ENCODE assay signal across 9 mouse cellular contexts in genomic region chr1:115684518-115685368, GRCm38 (mm10). TPM values are rescaled to one million over a fixed set of nuclear protein-coding genes. Genes with fewer than 3 reads are reported as not detected.
DNase-seq lines count a peak whose midpoint lies in the region; ATAC-seq lines count a peak whose summit lies in the region.
"Had no signal": no experiment of that assay in that cellular context is flagged by ENCODE, and none has a peak within 500 bp of the region (broad histone marks: within the 10 kb centered on the region; RNA-seq: fewer than 3 reads in every experiment).

Gene Cntnap5a, plus strand, starts transcription at chr1:115684756.

- H3K4me3 ChIP-seq in forebrain, embryonic 15.5 days: peak within 1 kb of the TSS; percentile 47
- peak within 1 kb of the TSS; percentile 43 for H3K4me3 ChIP-seq in hindbrain, embryonic 13.5 days
- H3K4me3 ChIP-seq in midbrain, embryonic 10.5 days: peak within 1 kb of the TSS; percentile 39
- H3K4me3 ChIP-seq: limb, embryonic 15.5 days had no signal

- peak; percentile 6 for DNase-seq in 3134 (ENCODE audit: extremely low read depth, insufficient read length, low spot score)
- DNase-seq in adrenal gland, postnatal 14 days: peak; percentile 81
- peak; percentile 70 to 72 for DNase-seq in layer of hippocampus, postnatal 10 days (ENCODE audit: low spot score in 2 of 2)
- peak; percentile 80 for DNase-seq in midbrain, embryonic 10.5 days (ENCODE audit: low spot score)
- peak; percentile 43 to 58 for DNase-seq in right cerebral cortex, postnatal 36 days (ENCODE audit: low spot score in 2 of 2)
- no peak for DNase-seq in c-Kit-positive CD71-positive TER-119-positive erythroid progenitor cells, embryonic 14.5 days (ENCODE audit: low spot score)

- peak within 1 kb of the TSS; percentile 62 for H3K9ac ChIP-seq in forebrain, embryonic 15.5 days (replicated peaks)
- peak within 1 kb of the TSS; percentile 66 for H3K9ac ChIP-seq in hindbrain, embryonic 13.5 days
- H3K9ac ChIP-seq: limb, embryonic 15.5 days had no signal

- peak within 1 kb of the TSS; percentile 61 for H3K4me2 ChIP-seq in forebrain, embryonic 15.5 days (replicated peaks)
- peak within 1 kb of the TSS; percentile 55 for H3K4me2 ChIP-seq in hindbrain, embryonic 13.5 days
- H3K4me2 ChIP-seq: limb, embryonic 15.5 days had no signal

- no peak within 1 kb of the TSS for H3K27ac ChIP-seq in forebrain, embryonic 15.5 days (replicated peaks)
- H3K27ac ChIP-seq in hindbrain, embryonic 13.5 days: peak within 1 kb of the TSS; percentile 9; the same call in 1 of the 2 replicates
- H3K27ac ChIP-seq in midbrain, embryonic 10.5 days (replicated peaks): no peak within 1 kb of the TSS
- H3K27ac ChIP-seq: limb, embryonic 15.5 days had no signal

- ATAC-seq in forebrain, embryonic 15.5 days (replicated peaks): peak; percentile 86
- ATAC-seq in hindbrain, embryonic 13.5 days (ENCODE audit: low FRiP score): peak; percentile 84

- no peaks in the 10 kb centered on the region for H3K36me3 ChIP-seq in forebrain, embryonic 15.5 days
- H3K36me3 ChIP-seq in hindbrain, embryonic 13.5 days: no peaks in the 10 kb centered on the region
- H3K36me3 ChIP-seq in midbrain, embryonic 10.5 days: no peaks in the 10 kb centered on the region
- H3K36me3 ChIP-seq: limb, embryonic 15.5 days had no signal

- 9% methylated on average over 26 of the region's 26 CpGs for WGBS in forebrain, embryonic 15.5 days
- 13% methylated on average over 26 of the region's 26 CpGs for WGBS in hindbrain, embryonic 13.5 days
- WGBS in midbrain, embryonic 10.5 days: 11% methylated on average over 26 of the region's 26 CpGs

- H3K4me1 ChIP-seq in forebrain, embryonic 15.5 days: peaks cover 3% of the 10 kb centered on the region; the same call in 1 of the 2 replicates
- H3K4me1 ChIP-seq in hindbrain, embryonic 13.5 days (replicated peaks): 0 out of 2 replicates have a peak, but pooled peaks cover 6% of the 10 kb centered on the region
- peaks cover 4% of the 10 kb centered on the region; the same call in 1 of the 2 replicates for H3K4me1 ChIP-seq in midbrain, embryonic 10.5 days
- H3K4me1 ChIP-seq: limb, embryonic 15.5 days had no signal

- no peaks in the 10 kb centered on the region for H3K27me3 ChIP-seq in forebrain, embryonic 15.5 days
- H3K27me3 ChIP-seq in hindbrain, embryonic 13.5 days: no peaks in the 10 kb centered on the region
- H3K27me3 ChIP-seq in midbrain, embryonic 10.5 days (ENCODE audit: low read depth, poor library complexity, severe bottlenecking): no peaks in the 10 kb centered on the region
- H3K27me3 ChIP-seq: limb, embryonic 15.5 days had no signal

- no peaks in the 10 kb centered on the region for H3K9me3 ChIP-seq in forebrain, embryonic 15.5 days
- H3K9me3 ChIP-seq in hindbrain, embryonic 13.5 days: no peaks in the 10 kb centered on the region
- H3K9me3 ChIP-seq in midbrain, embryonic 10.5 days (replicated peaks): no peaks in the 10 kb centered on the region
- H3K9me3 ChIP-seq: limb, embryonic 15.5 days had no signal

RNA-seq across cellular contexts. Expression of gene Cntnap5a, which starts in this region (rescaled TPM):
- total RNA-seq in adrenal gland, postnatal 14 days (2021): 5.9 TPM in 2 replicates
- 0.79 and 0.98 TPM in 2 replicates for polyA plus RNA-seq in forebrain, embryonic 15.5 days (2015; fragmentation: Nextera tagmentation; extraction: Ambion mirVana)
- polyA plus RNA-seq in hindbrain, embryonic 13.5 days (2015; fragmentation: Nextera tagmentation; extraction: Ambion mirVana): 1.7 and 1.8 TPM in 2 replicates
- 10 to 100 TPM; 17.2 to 19.0 TPM for total RNA-seq in layer of hippocampus, postnatal 10 days (2021)
- 0.04 and 0.15 TPM in 2 replicates for polyA plus RNA-seq in midbrain, embryonic 10.5 days (2016; fragmentation: Nextera tagmentation; extraction: Ambion mirVana)
- polyA plus RNA-seq: limb, embryonic 15.5 days had no signal

Comparison
In these comparisons a context has a peak if more than half of its experiments do, and no peak if none do; other contexts are left out.
1. Peak in ATAC-seq, H3K4me3 ChIP-seq, H3K9ac ChIP-seq and H3K4me2 ChIP-seq in forebrain, embryonic 15.5 days; RNA of the gene not detected or under 1 TPM.
2. Peak in DNase-seq and H3K4me3 ChIP-seq in midbrain, embryonic 10.5 days; RNA of the gene not detected or under 1 TPM.